Mouse (Mus musculus): Measurements from ENCODE around the gene Gm5767. TPM values are rescaled to one million over a fixed set of nuclear protein-coding genes. Genes with fewer than 3 reads are reported as not detected.

Gm5767 gene
- polyA plus RNA-seq, 1 experiment, result 0.16 TPM

DNA sequence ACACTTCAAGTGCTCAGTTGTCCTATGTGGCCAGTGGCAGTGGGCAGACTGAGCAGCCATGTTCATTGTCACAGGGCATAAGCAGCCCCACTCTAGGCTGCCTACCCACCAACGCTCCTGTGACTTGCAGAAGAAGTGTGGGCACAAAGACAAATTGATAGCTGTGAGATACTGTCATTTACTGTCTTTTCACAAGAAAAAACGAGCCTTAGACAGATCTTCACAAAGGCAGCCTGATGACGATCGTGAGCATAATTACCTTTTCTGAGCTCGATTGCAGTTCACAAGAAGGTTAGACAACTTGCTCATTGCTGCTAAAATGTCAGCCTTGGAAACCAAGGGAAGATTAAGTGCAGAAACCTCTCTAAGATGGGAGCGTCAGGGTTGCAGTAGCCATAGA lies 25.5 kb upstream of the Gm5767 start:
- peaks cover 22% of the 10 kb centered on the region for H3K36me3 ChIP-seq (ENCODE audit: control insufficient read depth, insufficient read depth)
- no peaks in the 10 kb centered on the region for H3K27me3 ChIP-seq (ENCODE audit: control insufficient read depth, insufficient read depth, insufficient read length)
- no peak overlapping the region for H3K4me3 ChIP-seq
- H3ac ChIP-seq (ENCODE audit: control insufficient read depth, insufficient read length), result no peak overlapping the region
- TF ChIP-seq POLR2AphosphoS2 (IDR thresholded peaks at IDR 0.05; ENCODE audit: insufficient read length, low read depth), result peak; percentile 56
- TF ChIP-seq E2F4 (IDR thresholded peaks at IDR 0.05; ENCODE audit: insufficient read depth), result no peak
- no peaks in the 10 kb centered on the region for H3K79me2 ChIP-seq (ENCODE audit: control insufficient read depth, insufficient read depth)
- no peak overlapping the region for H3K4me2 ChIP-seq (ENCODE audit: low read depth)

GRCm38 (mm10) chr16:8655599-8655998 lies 25.0 kb upstream of the Gm5767 start:
- TF ChIP-seq POLR2A (IDR thresholded peaks at IDR 0.05; ENCODE audit: insufficient read length, low read depth) (no peak), CEBPB (IDR thresholded peaks at IDR 0.05; ENCODE audit: insufficient read depth, poor library complexity, severe bottlenecking) (no peak), USF1 (IDR thresholded peaks at IDR 0.05; ENCODE audit: low read depth) (no peak)
- no peaks in the 10 kb centered on the region for H3K79me2 ChIP-seq (ENCODE audit: control insufficient read depth, insufficient read depth)
- H3K27me3 ChIP-seq (ENCODE audit: control insufficient read depth, insufficient read depth, insufficient read length), result no peaks in the 10 kb centered on the region
- peaks cover 19% of the 10 kb centered on the region for H3K36me3 ChIP-seq (ENCODE audit: control insufficient read depth, insufficient read depth)
- no peak overlapping the region for H3K4me2 ChIP-seq (ENCODE audit: low read depth)
- no peak overlapping the region for H3ac ChIP-seq (ENCODE audit: control insufficient read depth, insufficient read length)
- H3K4me3 ChIP-seq, result no peak overlapping the region

GRCm38 (mm10) chr16:8656256-8656655 lies 24.3 kb upstream of the Gm5767 start:
- no peaks in the 10 kb centered on the region for H3K79me2 ChIP-seq (ENCODE audit: control insufficient read depth, insufficient read depth)
- H3ac ChIP-seq (ENCODE audit: control insufficient read depth, insufficient read length), result no peak overlapping the region
- H3K4me3 ChIP-seq, result no peak overlapping the region
- no peaks in the 10 kb centered on the region for H3K27me3 ChIP-seq (ENCODE audit: control insufficient read depth, insufficient read depth, insufficient read length)
- H3K36me3 ChIP-seq (ENCODE audit: control insufficient read depth, insufficient read depth), result peaks cover 18% of the 10 kb centered on the region
- no peak overlapping the region for H3K4me2 ChIP-seq (ENCODE audit: low read depth)
- TF ChIP-seq POLR2AphosphoS2 (IDR thresholded peaks at IDR 0.05; ENCODE audit: insufficient read length, low read depth) (no peak), SRF (IDR thresholded peaks at IDR 0.05; ENCODE audit: control insufficient read depth, insufficient read length, low read depth) (no peak), USF1 (IDR thresholded peaks at IDR 0.05; ENCODE audit: low read depth) (no peak), CEBPB (IDR thresholded peaks at IDR 0.05; ENCODE audit: insufficient read depth, poor library complexity, severe bottlenecking) (no peak), E2F4 (IDR thresholded peaks at IDR 0.05; ENCODE audit: insufficient read depth) (no peak), POLR2A (IDR thresholded peaks at IDR 0.05; ENCODE audit: insufficient read length, low read depth) (no peak), MYOD1 (IDR thresholded peaks at IDR 0.05; ENCODE audit: control insufficient read depth in 1 of 3, insufficient read length in 2 of 3, low read depth in 2 of 3) (no peak), REST (IDR thresholded peaks at IDR 0.05; ENCODE audit: insufficient read depth, insufficient read length) (no peak), MAX (IDR thresholded peaks at IDR 0.05; ENCODE audit: low read depth) (no peak), TCF12 (IDR thresholded peaks at IDR 0.05; ENCODE audit: insufficient read depth, poor library complexity, severe bottlenecking) (no peak), MYOG (IDR thresholded peaks at IDR 0.05; ENCODE audit: control insufficient read depth in 1 of 3, insufficient read depth in 1 of 3, insufficient read length in 2 of 3, low read depth in 2 of 3) (no peak), TCF3 (IDR thresholded peaks at IDR 0.05; ENCODE audit: insufficient read length, low read depth) (no peak)

DNA sequence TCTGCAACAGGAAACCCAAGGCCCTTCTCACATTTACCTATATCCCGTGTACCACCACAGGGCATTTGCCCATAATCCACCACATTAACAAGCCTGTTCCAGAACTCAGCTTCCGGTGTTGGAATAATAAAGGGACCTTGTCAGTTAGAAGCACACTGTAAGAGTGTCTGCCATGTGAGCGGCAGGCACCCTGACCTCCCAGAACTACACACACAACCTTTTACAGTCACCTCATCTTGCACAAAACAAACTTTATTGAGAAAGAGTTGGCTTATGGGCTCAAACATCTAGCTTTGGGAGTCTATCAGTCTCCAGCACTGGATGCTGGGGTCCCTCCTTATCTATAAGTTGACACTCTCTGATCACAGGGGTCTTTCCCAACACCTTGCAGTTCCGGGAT lies 22.2 kb upstream of the Gm5767 start:
- H3K79me2 ChIP-seq (ENCODE audit: control insufficient read depth, insufficient read depth), result no peaks in the 10 kb centered on the region
- no peak overlapping the region for H3K4me2 ChIP-seq (ENCODE audit: low read depth)
- TF ChIP-seq E2F4 (IDR thresholded peaks at IDR 0.05; ENCODE audit: insufficient read depth), result no peak
- TF ChIP-seq POLR2AphosphoS2 (IDR thresholded peaks at IDR 0.05; ENCODE audit: insufficient read length, low read depth), result peak; percentile 53
- H3K4me3 ChIP-seq, result no peak overlapping the region
- no peak overlapping the region for H3ac ChIP-seq (ENCODE audit: control insufficient read depth, insufficient read length)
- H3K36me3 ChIP-seq (ENCODE audit: control insufficient read depth, insufficient read depth), result peaks cover 23% of the 10 kb centered on the region
- no peaks in the 10 kb centered on the region for H3K27me3 ChIP-seq (ENCODE audit: control insufficient read depth, insufficient read depth, insufficient read length)

GRCm38 (mm10) chr16:8658764-8659163 lies 21.8 kb upstream of the Gm5767 start:
- Histone ChIP-seq H3K36me3 (ENCODE audit: control insufficient read depth, insufficient read depth) (peaks cover 23% of the 10 kb centered on the region), H3ac (ENCODE audit: control insufficient read depth, insufficient read length) (no peak overlapping the region), H3K27me3 (ENCODE audit: control insufficient read depth, insufficient read depth, insufficient read length) (no peaks in the 10 kb centered on the region), H3K4me2 (ENCODE audit: low read depth) (no peak overlapping the region), H3K79me2 (ENCODE audit: control insufficient read depth, insufficient read depth) (peaks cover 3% of the 10 kb centered on the region), H3K4me3 (no peak overlapping the region)
- no peak for TF ChIP-seq E2F4 (IDR thresholded peaks at IDR 0.05; ENCODE audit: insufficient read depth)
- TF ChIP-seq SRF (IDR thresholded peaks at IDR 0.05; ENCODE audit: control insufficient read depth, insufficient read length, low read depth), result no peak
- peak; percentile 74 for TF ChIP-seq POLR2AphosphoS2 (IDR thresholded peaks at IDR 0.05; ENCODE audit: insufficient read length, low read depth)
- no peak for TF ChIP-seq USF1 (IDR thresholded peaks at IDR 0.05; ENCODE audit: low read depth)
- no peak for TF ChIP-seq MYOG (IDR thresholded peaks at IDR 0.05; ENCODE audit: control insufficient read depth in 1 of 3, insufficient read depth in 1 of 3, insufficient read length in 2 of 3, low read depth in 2 of 3)

DNA sequence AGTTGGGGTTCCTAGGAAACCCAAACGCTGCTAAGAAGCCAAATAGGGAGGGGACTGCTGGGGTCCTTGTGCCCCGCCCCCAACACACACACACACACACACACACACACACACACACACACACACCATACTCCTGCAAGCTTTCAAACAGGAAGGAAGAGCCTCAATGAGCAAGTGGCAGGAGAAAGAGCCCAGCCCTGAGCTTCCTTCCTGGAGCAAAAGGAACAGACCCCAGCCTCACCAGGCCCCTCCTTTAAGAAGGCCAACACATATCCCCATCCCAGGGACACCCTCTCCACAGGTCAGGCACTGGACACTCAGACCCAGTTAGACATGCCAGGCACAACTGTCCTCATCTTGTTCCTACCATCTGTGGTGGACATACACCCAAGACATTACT lies 17.5 kb upstream of the Gm5767 start:
- Histone ChIP-seq H3K4me2 (ENCODE audit: low read depth) (no peak overlapping the region), H3K79me2 (ENCODE audit: control insufficient read depth, insufficient read depth) (peaks cover 45% of the 10 kb centered on the region), H3K27me3 (ENCODE audit: control insufficient read depth, insufficient read depth, insufficient read length) (no peaks in the 10 kb centered on the region), H3K4me3 (no peak overlapping the region), H3K36me3 (ENCODE audit: control insufficient read depth, insufficient read depth) (peaks cover 23% of the 10 kb centered on the region), H3ac (ENCODE audit: control insufficient read depth, insufficient read length) (no peak overlapping the region)
- TF ChIP-seq E2F4 (IDR thresholded peaks at IDR 0.05; ENCODE audit: insufficient read depth) (no peak), REST (IDR thresholded peaks at IDR 0.05; ENCODE audit: insufficient read depth, insufficient read length) (no peak), TCF3 (IDR thresholded peaks at IDR 0.05; ENCODE audit: insufficient read length, low read depth) (no peak), USF1 (IDR thresholded peaks at IDR 0.05; ENCODE audit: low read depth) (no peak), TCF12 (IDR thresholded peaks at IDR 0.05; ENCODE audit: insufficient read depth, poor library complexity, severe bottlenecking) (no peak), MYOD1 (IDR thresholded peaks at IDR 0.05; ENCODE audit: control insufficient read depth in 1 of 3, insufficient read length in 2 of 3, low read depth in 2 of 3) (no peak), POLR2A (IDR thresholded peaks at IDR 0.05; ENCODE audit: insufficient read length, low read depth) (no peak)
